Mouse (Mus musculus) hindbrain, embryonic 11.5 days (tissue): Measurements from ENCODE around the gene Cilp. TPM values are rescaled to one million over a fixed set of nuclear protein-coding genes. Genes with fewer than 3 reads are reported as not detected.

Source experiments
- ATAC-seq: fragments of 200-750 bp; cut with Nextera tagmentation; 2 replicates; pipeline ENCODE4 v1.8.0; 2017; ENCODE audit warnings: mild to moderate bottlenecking, moderate TSS enrichment, moderate library complexity; ENCODE audit not compliant: low FRiP score
- DNase-seq: peaks from one replicate; pipeline ENCODE4 v3.0.0-alpha.2; 2015; ENCODE audit warnings: low spot score
- H3K27ac ChIP-seq: fragments of 300-500 bp; sonication (generic); 2 replicates; pipeline ENCODE4 v1.5.1; 2014; ENCODE audit warnings: mild to moderate bottlenecking, low read depth, low read length
- H3K27me3 ChIP-seq: fragments of 300-500 bp; sonication (generic); 2 replicates; pipeline ENCODE4 v1.6.1; 2014; ENCODE audit warnings: mild to moderate bottlenecking, low read length, moderate library complexity, mixed read lengths; ENCODE audit not compliant: control insufficient read depth, insufficient read depth
- H3K36me3 ChIP-seq: fragments of 300-500 bp; sonication (generic); 2 replicates; pipeline ENCODE4 v1.6.1; 2014; ENCODE audit warnings: mild to moderate bottlenecking, low read length, moderate library complexity, mixed read lengths; ENCODE audit not compliant: control insufficient read depth, insufficient read depth
- H3K4me1 ChIP-seq: fragments of 300-500 bp; sonication (generic); replicated peaks from 2 replicates; pipeline ENCODE4 v1.6.1; 2014; ENCODE audit warnings: low read length, mixed read lengths; ENCODE audit not compliant: control insufficient read depth, insufficient read depth
- H3K4me2 ChIP-seq: fragments of 300-500 bp; sonication (generic); replicated peaks from 2 replicates; pipeline ENCODE4 v1.6.1; 2014; ENCODE audit warnings: mild to moderate bottlenecking, low read depth, low read length
- H3K4me3 ChIP-seq: fragments of 300-500 bp; sonication (generic); 2 replicates; pipeline ENCODE4 v1.5.1; 2014; ENCODE audit warnings: low read depth, low read length
- H3K9ac ChIP-seq: fragments of 300-500 bp; sonication (generic); 2 replicates; pipeline ENCODE4 v1.6.1; 2014; ENCODE audit warnings: low read depth, low read length
- H3K9me3 ChIP-seq: fragments of 300-500 bp; sonication (generic); 2 replicates; pipeline ENCODE4 v1.6.1; 2016; ENCODE audit warnings: low read length; ENCODE audit not compliant: control insufficient read depth
- WGBS: fragments of 180-500 bp; shearing (Covaris S2); extraction: QIAGEN DNeasy Blood & Tissue Kit; methylation state at CpG from one replicate; pipeline ENCODE4 v1.1.7; 2014; 5-methylcytosine and 5-hydroxymethylcytosine counted together
- polyA plus RNA-seq: library from polyadenylated mRNA; unstranded; fragments of >200 nt; fragmentation: Nextera tagmentation; extraction: Ambion mirVana; gene quantifications from 2 replicates; pipeline ENCODE4 v1.2.1, GENCODE M21; 2014

Gene Cilp
- polyA plus RNA-seq, 1 experiment from 2014 or later = 0.31 TPM

- 63% methylated on average over 8 of the region's 8 CpGs for WGBS
Measured at GRCm38 (mm10) chr9:65231284-65231683, 33.7 kb upstream of the Cilp start.

GRCm38 (mm10) chr9:65233243-65233985 is 31.6 kb upstream of the Cilp start:
- no peak overlapping the region for H3K4me3 ChIP-seq
- no peak overlapping the region for H3K27ac ChIP-seq
- ATAC-seq (no peak), DNase-seq (no peak)
- no peak overlapping the region for H3K9ac ChIP-seq
- no peaks in the 10 kb centered on the region for H3K4me1 ChIP-seq
- H3K36me3 ChIP-seq = no peaks in the 10 kb centered on the region
- no peaks in the 10 kb centered on the region for H3K9me3 ChIP-seq
- no peak overlapping the region for H3K4me2 ChIP-seq
- H3K27me3 ChIP-seq = no peaks in the 10 kb centered on the region
- 87% methylated on average over 9 of the region's 9 CpGs for WGBS

More at GRCm38 (mm10) chr9:65231284-65231683, 33.7 kb upstream of the Cilp start:
- H3K9me3 ChIP-seq = no peaks in the 10 kb centered on the region
- no peak overlapping the region for H3K4me3 ChIP-seq
- DNase-seq (peak; percentile 43), ATAC-seq (no peak; the same call in 1 of the 2 replicates)
- H3K27me3 ChIP-seq = no peaks in the 10 kb centered on the region
- H3K4me1 ChIP-seq = no peaks in the 10 kb centered on the region
- no peak overlapping the region for H3K9ac ChIP-seq
- H3K36me3 ChIP-seq = no peaks in the 10 kb centered on the region
- H3K27ac ChIP-seq = peak overlapping the region; percentile 24; the same call in 1 of the 2 replicates
- no peak overlapping the region for H3K4me2 ChIP-seq

GRCm38 (mm10) chr9:65234734-65235133 is 30.2 kb upstream of the Cilp start:
- no peaks in the 10 kb centered on the region for H3K4me1 ChIP-seq
- no peak overlapping the region for H3K4me2 ChIP-seq
- no peaks in the 10 kb centered on the region for H3K36me3 ChIP-seq
- ATAC-seq = no peak
- H3K9ac ChIP-seq = no peak overlapping the region
- no peaks in the 10 kb centered on the region for H3K27me3 ChIP-seq
- no peaks in the 10 kb centered on the region for H3K9me3 ChIP-seq
- H3K4me3 ChIP-seq = no peak overlapping the region
- no peak for DNase-seq
- 91% methylated on average over 3 of the region's 3 CpGs for WGBS
- H3K27ac ChIP-seq = no peak overlapping the region

GRCm38 (mm10) chr9:65235601-65236000 is 29.4 kb upstream of the Cilp start:
- H3K4me3 ChIP-seq = no peak overlapping the region
- H3K36me3 ChIP-seq = no peaks in the 10 kb centered on the region
- H3K9ac ChIP-seq = no peak overlapping the region
- H3K4me1 ChIP-seq = no peaks in the 10 kb centered on the region
- no peaks in the 10 kb centered on the region for H3K9me3 ChIP-seq
- H3K27ac ChIP-seq = no peak overlapping the region
- DNase-seq = no peak
- H3K27me3 ChIP-seq = no peaks in the 10 kb centered on the region
- H3K4me2 ChIP-seq = no peak overlapping the region
- WGBS = 76% methylated on average over 1 of the region's 1 CpGs
- no peak for ATAC-seq

- H3K9ac ChIP-seq = no peak overlapping the region
- no peaks in the 10 kb centered on the region for H3K4me1 ChIP-seq
- H3K27me3 ChIP-seq = no peaks in the 10 kb centered on the region
- H3K9me3 ChIP-seq = no peaks in the 10 kb centered on the region
- no peaks in the 10 kb centered on the region for H3K36me3 ChIP-seq
- no peak overlapping the region for H3K4me3 ChIP-seq
- DNase-seq = no peak
- no peak overlapping the region for H3K27ac ChIP-seq
- ATAC-seq = no peak
- no peak overlapping the region for H3K4me2 ChIP-seq
- 87% methylated on average over 11 of the region's 11 CpGs for WGBS
Measured at GRCm38 (mm10) chr9:65237616-65238015, 27.4 kb upstream of the Cilp start.

- ATAC-seq = no peak
- Histone ChIP-seq H3K27ac (no peak overlapping the region), H3K9me3 (no peaks in the 10 kb centered on the region), H3K36me3 (no peaks in the 10 kb centered on the region), H3K4me3 (no peak overlapping the region), H3K27me3 (no peaks in the 10 kb centered on the region), H3K9ac (no peak overlapping the region), H3K4me2 (no peak overlapping the region), H3K4me1 (no peaks in the 10 kb centered on the region)
- 74% methylated on average over 13 of the region's 13 CpGs for WGBS
- no peak for DNase-seq
Measured at GRCm38 (mm10) chr9:65238191-65238760, 26.7 kb upstream of the Cilp start.

GRCm38 (mm10) chr9:65239176-65239575 is 25.8 kb upstream of the Cilp start:
- H3K4me3 ChIP-seq = no peak overlapping the region
- H3K36me3 ChIP-seq = no peaks in the 10 kb centered on the region
- H3K27me3 ChIP-seq = no peaks in the 10 kb centered on the region
- 94% methylated on average over 4 of the region's 4 CpGs for WGBS
- H3K4me1 ChIP-seq = no peaks in the 10 kb centered on the region; the same call in 1 of the 2 replicates
- H3K27ac ChIP-seq = no peak overlapping the region
- DNase-seq (no peak), ATAC-seq (no peak)
- H3K9me3 ChIP-seq = no peaks in the 10 kb centered on the region
- H3K9ac ChIP-seq = no peak overlapping the region
- no peak overlapping the region for H3K4me2 ChIP-seq

- no peak for ATAC-seq
- Histone ChIP-seq H3K4me1 (no peaks in the 10 kb centered on the region; the same call in 1 of the 2 replicates), H3K27ac (no peak overlapping the region), H3K4me3 (no peak overlapping the region), H3K27me3 (no peaks in the 10 kb centered on the region), H3K4me2 (no peak overlapping the region), H3K36me3 (no peaks in the 10 kb centered on the region), H3K9me3 (no peaks in the 10 kb centered on the region), H3K9ac (no peak overlapping the region)
- no peak for DNase-seq
- 93% methylated on average over 5 of the region's 5 CpGs for WGBS
Measured at GRCm38 (mm10) chr9:65239731-65240130, 25.2 kb upstream of the Cilp start.

- 78% methylated on average over 3 of the region's 3 CpGs for WGBS
- H3K27ac ChIP-seq = no peak overlapping the region
- H3K9me3 ChIP-seq = no peaks in the 10 kb centered on the region
- H3K4me3 ChIP-seq = no peak overlapping the region
- no peak overlapping the region for H3K9ac ChIP-seq
- no peaks in the 10 kb centered on the region; the same call in 1 of the 2 replicates for H3K4me1 ChIP-seq
- no peaks in the 10 kb centered on the region for H3K27me3 ChIP-seq
- ATAC-seq (no peak), DNase-seq (no peak)
- no peak overlapping the region for H3K4me2 ChIP-seq
- no peaks in the 10 kb centered on the region for H3K36me3 ChIP-seq
Measured at GRCm38 (mm10) chr9:65240587-65240986, 24.4 kb upstream of the Cilp start.
